Mouse (Mus musculus) MEL (cell line): Measurements from ENCODE around the gene Vegfa. TPM values are rescaled to one million over a fixed set of nuclear protein-coding genes. Genes with fewer than 3 reads are reported as not detected.

Experiments
- DNase-seq: peaks from one replicate; pipeline ENCODE4 v3.0.0; 2011; ENCODE audit warnings: low read depth, low spot score
- H3K27ac ChIP-seq: 2 replicates; pipeline ENCODE4 v1.5.1; 2012; ENCODE audit warnings: low read depth, mild to moderate bottlenecking, control low read depth, low read length, moderate library complexity; ENCODE audit not compliant: control insufficient read depth
- H3K27me3 ChIP-seq, 2 experiments: fragments of 150-350 bp in 1 of 2; sonication (generic) in 1 of 2; 2 replicates each; pipeline ENCODE4 v1.6.1; 2012; ENCODE audit warnings: low read length in 2 of 2, mild to moderate bottlenecking in 2 of 2, improper control_type of control experiment in 1 of 2, moderate library complexity in 1 of 2; ENCODE audit not compliant: insufficient read depth in 2 of 2, control insufficient read depth in 1 of 2
- H3K36me3 ChIP-seq, 2 experiments: 2 replicates each; pipeline ENCODE4 v1.6.1; 2012 to 2014; ENCODE audit warnings: low read length in 2 of 2, improper control_type of control experiment in 1 of 2, inconsistent platforms in 1 of 2, mild to moderate bottlenecking in 1 of 2; ENCODE audit not compliant: insufficient read depth in 2 of 2, control insufficient read depth in 1 of 2
- H3K4me1 ChIP-seq, 2 experiments: fragments of 150-350 bp in 1 of 2; sonication (generic) in 1 of 2; 2 replicates each; pipeline ENCODE4 v1.6.1; 2012; ENCODE audit warnings: low read length in 2 of 2, improper control_type of control experiment in 1 of 2, mild to moderate bottlenecking in 1 of 2; ENCODE audit not compliant: insufficient read depth in 2 of 2, control insufficient read depth in 1 of 2
- H3K4me3 ChIP-seq, 2 experiments: fragments of 150-350 bp in 1 of 2; sonication (generic) in 1 of 2; 2 replicates each; pipeline ENCODE4 v1.5.1; 2012; ENCODE audit warnings: low read depth in 2 of 2, low read length in 2 of 2, mild to moderate bottlenecking in 2 of 2, moderate library complexity in 2 of 2, control low read depth in 1 of 2, improper control_type of control experiment in 1 of 2; ENCODE audit not compliant: control insufficient read depth in 1 of 2, insufficient read depth in 1 of 2
- H3K79me2 ChIP-seq: 2 replicates; pipeline ENCODE4 v1.6.1; 2012; ENCODE audit warnings: mild to moderate bottlenecking, low read length, moderate library complexity; ENCODE audit not compliant: control insufficient read depth, poor library complexity, insufficient read depth
- H3K9ac ChIP-seq: 2 replicates; pipeline ENCODE4 v1.6.1; 2012; ENCODE audit warnings: low read depth, mild to moderate bottlenecking, control low read depth, low read length, moderate library complexity; ENCODE audit not compliant: control insufficient read depth, poor library complexity, severe bottlenecking
- H3K9me3 ChIP-seq: fragments of 150-350 bp; sonication (generic); replicated peaks from 2 replicates; pipeline ENCODE4 v1.6.1; 2012; ENCODE audit warnings: mild to moderate bottlenecking, low read length, improper control_type of control experiment, moderate library complexity; ENCODE audit not compliant: insufficient read depth
- BHLHE40 ChIP-seq: IDR thresholded peaks from 2 replicates; pipeline ENCODE4 v1.6.1; 2012; ENCODE audit warnings: low read depth, mild to moderate bottlenecking, inconsistent platforms, low read length, improper control_type of control experiment, borderline replicate concordance
- CHD1 ChIP-seq: IDR thresholded peaks from 2 replicates; pipeline ENCODE4 v1.6.1; 2012; ENCODE audit warnings: low read depth, mild to moderate bottlenecking, inconsistent platforms, low read length, improper control_type of control experiment
- CHD2 ChIP-seq: IDR thresholded peaks from 2 replicates; pipeline ENCODE4 v1.6.1; 2011; ENCODE audit warnings: low read length, improper control_type of control experiment
- CTCF ChIP-seq, 3 experiments: IDR thresholded peaks in 2 of 3; conservative IDR thresholded peaks in 1 of 3; 2 replicates each; pipeline ENCODE4 v1.5.1; 2011 to 2012; ENCODE audit warnings: low read length in 3 of 3, low read depth in 2 of 3, mild to moderate bottlenecking in 2 of 3, improper control_type of control experiment in 1 of 3, inconsistent platforms in 1 of 3, mixed read lengths in 1 of 3, moderate library complexity in 1 of 3; ENCODE audit not compliant: control insufficient read depth in 1 of 3, insufficient read depth in 1 of 3, poor library complexity in 1 of 3, severe bottlenecking in 1 of 3
- ELF1 ChIP-seq: IDR thresholded peaks from 2 replicates; pipeline ENCODE4 v1.6.1; 2014; ENCODE audit warnings: low read depth, mild to moderate bottlenecking, inconsistent platforms, low read length, improper control_type of control experiment, moderate library complexity
- EP300 ChIP-seq, 2 experiments: IDR thresholded peaks; 2 replicates each; pipeline ENCODE4 v1.6.1; 2011; ENCODE audit warnings: improper control_type of control experiment in 2 of 2, low read length in 2 of 2, low read depth in 1 of 2, mild to moderate bottlenecking in 1 of 2
- ETS1 ChIP-seq: IDR thresholded peaks from 2 replicates; pipeline ENCODE4 v1.6.1; 2012; ENCODE audit warnings: low read depth, mild to moderate bottlenecking, inconsistent platforms, low read length, improper control_type of control experiment, moderate library complexity
- GABPA ChIP-seq: IDR thresholded peaks from 2 replicates; pipeline ENCODE4 v1.6.1; 2012; ENCODE audit warnings: low read depth, mild to moderate bottlenecking, inconsistent platforms, low read length, improper control_type of control experiment, moderate library complexity
- HCFC1 ChIP-seq: IDR thresholded peaks from 2 replicates; pipeline ENCODE4 v1.6.1; 2012; ENCODE audit warnings: low read depth, mild to moderate bottlenecking, inconsistent platforms, low read length, improper control_type of control experiment, moderate library complexity
- JUND ChIP-seq: IDR thresholded peaks from 2 replicates; pipeline ENCODE4 v1.6.1; 2011; ENCODE audit warnings: low read depth, mild to moderate bottlenecking, improper control_type of control experiment, low read length
- KAT2A ChIP-seq: conservative IDR thresholded peaks from 2 replicates; pipeline ENCODE4 v1.6.1; 2012; ENCODE audit warnings: low read depth, low read length, improper control_type of control experiment, inconsistent platforms
- MAX ChIP-seq: IDR thresholded peaks from 2 replicates; pipeline ENCODE4 v1.6.1; 2011; ENCODE audit warnings: low read length, improper control_type of control experiment
- MAZ ChIP-seq: IDR thresholded peaks from 2 replicates; pipeline ENCODE4 v1.6.1; 2012; ENCODE audit warnings: low read depth, mild to moderate bottlenecking, inconsistent platforms, low read length, improper control_type of control experiment
- MXI1 ChIP-seq: IDR thresholded peaks from 2 replicates; pipeline ENCODE4 v1.6.1; 2011; ENCODE audit warnings: mild to moderate bottlenecking, low read depth, low read length, improper control_type of control experiment
- MYB ChIP-seq: IDR thresholded peaks from 2 replicates; pipeline ENCODE4 v1.6.1; 2011; ENCODE audit warnings: mild to moderate bottlenecking, low read depth, low read length, improper control_type of control experiment
- POLR2A ChIP-seq, 2 experiments: IDR thresholded peaks; 2 replicates each; pipeline ENCODE4 v1.6.1; 2011 to 2012; ENCODE audit warnings: low read length in 2 of 2, mild to moderate bottlenecking in 2 of 2, control low read depth in 1 of 2, improper control_type of control experiment in 1 of 2, low read depth in 1 of 2, moderate library complexity in 1 of 2; ENCODE audit not compliant: control insufficient read depth in 1 of 2, insufficient read depth in 1 of 2, poor library complexity in 1 of 2
- POLR2AphosphoS2 ChIP-seq: IDR thresholded peaks from 2 replicates; pipeline ENCODE4 v1.6.1; 2011; ENCODE audit warnings: low read length, improper control_type of control experiment
- RAD21 ChIP-seq: IDR thresholded peaks from 2 replicates; pipeline ENCODE4 v1.6.1; 2011; ENCODE audit warnings: mild to moderate bottlenecking, low read depth, low read length, improper control_type of control experiment
- RCOR1 ChIP-seq: IDR thresholded peaks from 2 replicates; pipeline ENCODE4 v1.6.1; 2012; ENCODE audit warnings: low read depth, mild to moderate bottlenecking, inconsistent platforms, low read length, improper control_type of control experiment
- SIN3A ChIP-seq: IDR thresholded peaks from 2 replicates; pipeline ENCODE4 v1.6.1; 2012; ENCODE audit warnings: low read length, improper control_type of control experiment, inconsistent platforms
- SMC3 ChIP-seq: IDR thresholded peaks from 2 replicates; pipeline ENCODE4 v1.6.1; 2011; ENCODE audit warnings: low read depth, low read length, improper control_type of control experiment
- TAL1 ChIP-seq: IDR thresholded peaks from 2 replicates; pipeline ENCODE4 v1.6.1; 2012; ENCODE audit warnings: mild to moderate bottlenecking, inconsistent platforms, low read length, moderate library complexity, mixed read lengths
- TBP ChIP-seq: IDR thresholded peaks from 2 replicates; pipeline ENCODE4 v1.8.0; 2011; ENCODE audit warnings: low read depth, low read length, improper control_type of control experiment
- TCF12 ChIP-seq: IDR thresholded peaks from 2 replicates; pipeline ENCODE4 v1.6.1; 2014; ENCODE audit warnings: low read depth, mild to moderate bottlenecking, inconsistent platforms, low read length, improper control_type of control experiment, moderate library complexity
- UBTF ChIP-seq: IDR thresholded peaks from 2 replicates; pipeline ENCODE4 v1.6.1; 2012; ENCODE audit warnings: low read depth, mild to moderate bottlenecking, inconsistent platforms, low read length, improper control_type of control experiment, moderate library complexity, borderline replicate concordance; ENCODE audit not compliant: insufficient read depth
- ZC3H11A ChIP-seq: IDR thresholded peaks from 2 replicates; pipeline ENCODE4 v1.6.1; 2012; ENCODE audit warnings: low read depth, mild to moderate bottlenecking, inconsistent platforms, low read length, improper control_type of control experiment
- ZKSCAN1 ChIP-seq: IDR thresholded peaks from 2 replicates; pipeline ENCODE4 v1.6.1; 2012; ENCODE audit warnings: low read depth, mild to moderate bottlenecking, inconsistent platforms, low read length, improper control_type of control experiment, moderate library complexity
- ZMIZ1 ChIP-seq: IDR thresholded peaks from 2 replicates; pipeline ENCODE4 v1.6.1; 2012; ENCODE audit warnings: low read depth, mild to moderate bottlenecking, inconsistent platforms, low read length, improper control_type of control experiment, moderate library complexity
- ZNF384 ChIP-seq: IDR thresholded peaks from 2 replicates; pipeline ENCODE4 v1.6.1; 2012; ENCODE audit warnings: low read depth, mild to moderate bottlenecking, inconsistent platforms, low read length, improper control_type of control experiment
- polyA plus RNA-seq, 2 experiments: library from polyadenylated mRNA; stranded (reverse) in 1 of 2; unstranded in 1 of 2; fragments of >175 nt in 1 of 2; fragments of >200 nt in 1 of 2; gene quantifications; 2 replicates each; pipeline versions ENCODE4 v1.2.1 to v1.2.4; 2012; ENCODE audit warnings: low replicate concordance in 2 of 2, low read depth in 1 of 2; ENCODE audit not compliant: insufficient read length in 2 of 2, insufficient read depth in 1 of 2, missing spikeins in 1 of 2
- total RNA-seq: library from RNA; depleted of rRNA; stranded (reverse); fragments of 300-350 nt; gene quantifications from 2 replicates; pipeline ENCODE4 v1.2.3, GENCODE M21; 2012

The Vegfa gene
- total and polyA plus RNA-seq, 3 experiments = 16.1 to 38.6 TPM; not detected in 1

GRCm38 (mm10) chr17:46075116-46075485, 42.9 kb upstream of the Vegfa start:
- Histone ChIP-seq H3K36me3 (peaks cover 0 to 41% of the 10 kb centered on the region in 2 experiments; a peak in 2 of 4 replicates), H3K27me3 (no peaks in the 10 kb centered on the region), H3K9me3 (no peaks in the 10 kb centered on the region), H3K27ac (peak overlapping the region; percentile 100), H3K79me2 (no peaks in the 10 kb centered on the region; the same call in 1 of the 2 replicates), H3K4me3 (peak overlapping the region in 1 of 2 experiments; percentile 23; a peak in 1 of 4 replicates), H3K4me1 (peaks cover 23 to 55% of the 10 kb centered on the region in 2 experiments), H3K9ac (peak overlapping the region; percentile 65)
- DNase-seq = peak; percentile 83
- TF ChIP-seq CTCF (IDR thresholded peaks at IDR 0.05 in 2 of 3, conservative IDR thresholded peaks at IDR 0.05 in 1 of 3; ENCODE audit: control insufficient read depth in 1 of 3, insufficient read depth in 1 of 3, low read depth in 2 of 3, low read length in 3 of 3, poor library complexity in 1 of 3, severe bottlenecking in 1 of 3) (peak; percentile 59 to 66 (median 64)), RAD21 (peak; percentile 73), BHLHE40 (no peak), SMC3 (peak; percentile 62), ZC3H11A (peak; percentile 43), POLR2A (IDR thresholded peaks at IDR 0.05; ENCODE audit: control insufficient read depth in 1 of 2, insufficient read depth in 1 of 2, low read depth in 1 of 2, low read length in 2 of 2, poor library complexity in 1 of 2) (0 out of 4 replicates have a peak, but pooled peaks of 1 of the 2 experiments have one; percentile 20), ZNF384 (no peak), KAT2A (0 out of 2 replicates have a peak, but pooled peaks have one; percentile 0), TBP (0 out of 2 replicates have a peak, but pooled peaks have one; percentile 6)

DNA sequence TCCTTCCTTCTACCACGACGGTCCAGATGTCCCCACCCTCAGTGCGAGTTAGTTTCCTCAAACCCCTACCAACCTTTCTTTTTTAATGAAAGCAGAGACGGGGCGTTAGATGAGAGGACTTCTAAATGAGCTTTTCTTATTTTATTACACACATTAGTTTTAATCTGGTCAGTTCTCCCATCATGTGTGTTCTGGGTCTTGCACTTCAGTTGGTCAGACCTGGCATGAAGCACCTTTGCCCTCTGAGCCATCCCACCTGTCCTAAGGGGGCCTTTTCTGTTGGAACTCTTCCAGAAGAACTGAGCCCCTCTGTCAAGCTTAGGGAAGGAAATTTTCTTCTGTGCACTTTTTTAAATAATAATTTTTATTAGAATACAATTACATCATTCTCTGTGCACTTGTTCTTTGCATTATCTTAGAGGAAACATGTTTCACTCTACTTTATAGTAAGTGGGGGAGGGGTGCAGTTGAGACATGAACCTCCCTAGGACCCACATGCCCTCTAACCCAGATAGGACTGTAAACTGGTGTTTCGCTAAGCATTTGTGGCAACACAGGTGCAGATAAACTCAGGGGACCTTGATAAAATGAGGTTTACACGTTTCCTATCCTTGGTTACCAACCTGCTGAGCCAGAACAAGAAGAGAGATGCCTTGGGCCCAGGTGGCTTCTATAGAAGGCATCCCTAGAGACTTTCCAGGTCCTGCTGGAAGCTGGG, 42.4 kb upstream of the Vegfa start:
- Histone ChIP-seq H3K36me3 (peaks cover 0 to 46% of the 10 kb centered on the region in 2 experiments; a peak in 2 of 4 replicates), H3K9me3 (no peaks in the 10 kb centered on the region), H3K27me3 (no peaks in the 10 kb centered on the region), H3K79me2 (no peaks in the 10 kb centered on the region; the same call in 1 of the 2 replicates), H3K4me3 (peak overlapping the region; percentile 48), H3K4me1 (peaks cover 27 to 60% of the 10 kb centered on the region in 2 experiments), H3K9ac (peak overlapping the region; percentile 86), H3K27ac (peak overlapping the region; percentile 100)
- DNase-seq = peak; percentile 91
- TF ChIP-seq MAX (peak; percentile 78), JUND (peak; percentile 14; the same call in 1 of the 2 replicates), POLR2AphosphoS2 (peak; percentile 35; the same call in 1 of the 2 replicates), UBTF (no peak), TAL1 (peak; percentile 58), ETS1 (peak; percentile 100), CTCF (IDR thresholded peaks at IDR 0.05 in 2 of 3, conservative IDR thresholded peaks at IDR 0.05 in 1 of 3; ENCODE audit: control insufficient read depth in 1 of 3, insufficient read depth in 1 of 3, low read depth in 2 of 3, low read length in 3 of 3, poor library complexity in 1 of 3, severe bottlenecking in 1 of 3) (no peak), ELF1 (peak; percentile 37; the same call in 1 of the 2 replicates), SIN3A (peak; percentile 90), RAD21 (no peak), ZMIZ1 (no peak), MXI1 (peak; percentile 73), GABPA (no peak), SMC3 (no peak), RCOR1 (peak; percentile 85), CHD1 (peak; percentile 94; the same call in 1 of the 2 replicates), MYB (no peak), ZKSCAN1 (no peak), ZNF384 (peak; percentile 46; the same call in 1 of the 2 replicates), TCF12 (peak; percentile 96), HCFC1 (no peak), MAZ (no peak; the same call in 1 of the 2 replicates), CHD2 (peak; percentile 63), EP300 (IDR thresholded peaks at IDR 0.05; ENCODE audit: low read depth in 1 of 2, low read length in 2 of 2) (peak; percentile 84 to 94)
